Mouse (Mus musculus) liver, embryonic 11.5 days (tissue): ENCODE results near the gene Fam208a. TPM values are rescaled to one million over a fixed set of nuclear protein-coding genes. Genes with fewer than 3 reads are reported as not detected.

ENCODE experiments used
- ATAC-seq: fragments of 200-750 bp; cut with Nextera tagmentation; replicated peaks from 2 replicates; pipeline ENCODE4 v1.8.0; 2017; ENCODE audit warnings: moderate number of reproducible peaks, mild to moderate bottlenecking, moderate TSS enrichment, moderate library complexity; ENCODE audit not compliant: low FRiP score
- DNase-seq: peaks from one replicate; pipeline ENCODE4 v3.0.0-alpha.2; 2017; ENCODE audit warnings: low spot score
- H3K27ac ChIP-seq: fragments of 300-500 bp; sonication (generic); 2 replicates; pipeline ENCODE4 v1.5.1; 2014; ENCODE audit warnings: mild to moderate bottlenecking, low read depth, low read length, control low read depth
- H3K27me3 ChIP-seq: fragments of 300-500 bp; sonication (generic); replicated peaks from 2 replicates; pipeline ENCODE4 v1.6.1; 2014; ENCODE audit warnings: low read length, mixed read lengths; ENCODE audit not compliant: control insufficient read depth, insufficient read depth
- H3K36me3 ChIP-seq: fragments of 300-500 bp; sonication (generic); 2 replicates; pipeline ENCODE4 v1.6.1; 2014; ENCODE audit warnings: mild to moderate bottlenecking, low read length, moderate library complexity, mixed read lengths; ENCODE audit not compliant: control insufficient read depth, insufficient read depth
- H3K4me1 ChIP-seq: fragments of 300-500 bp; sonication (generic); replicated peaks from 2 replicates; pipeline ENCODE4 v1.6.1; 2014; ENCODE audit warnings: low read length, mixed read lengths; ENCODE audit not compliant: control insufficient read depth, insufficient read depth
- H3K4me2 ChIP-seq: fragments of 300-500 bp; sonication (generic); 2 replicates; pipeline ENCODE4 v1.6.1; 2014; ENCODE audit warnings: mild to moderate bottlenecking, control low read depth, moderate library complexity
- H3K4me3 ChIP-seq: fragments of 300-500 bp; sonication (generic); 2 replicates; pipeline ENCODE4 v1.5.1; 2014; ENCODE audit warnings: low read depth, low read length, control low read depth
- H3K9ac ChIP-seq: fragments of 300-500 bp; sonication (generic); 2 replicates; pipeline ENCODE4 v1.6.1; 2014; ENCODE audit warnings: low read depth, low read length, control low read depth
- H3K9me3 ChIP-seq: fragments of 300-500 bp; sonication (generic); 2 replicates; pipeline ENCODE4 v1.6.1; 2016; ENCODE audit warnings: low read length, inconsistent platforms, mixed read lengths; ENCODE audit not compliant: control insufficient read depth
- WGBS: fragments of 180-500 bp; shearing (Covaris S2); extraction: QIAGEN DNeasy Blood & Tissue Kit; methylation state at CpG from one replicate; pipeline ENCODE4 v1.1.7; 2014; 5-methylcytosine and 5-hydroxymethylcytosine counted together
- polyA plus RNA-seq: library from polyadenylated mRNA; unstranded; fragments of >200 nt; fragmentation: Nextera tagmentation; extraction: Ambion mirVana; gene quantifications from 2 replicates; pipeline ENCODE4 v1.2.1, GENCODE M21; 2014

Fam208a gene
- polyA plus RNA-seq, 1 experiment from 2014 or later, result 11.4 TPM

- Histone ChIP-seq H3K27me3 (no peaks in the 10 kb centered on the region), H3K4me2 (no peak overlapping the region), H3K4me1 (no peaks in the 10 kb centered on the region), H3K27ac (no peak overlapping the region), H3K36me3 (no peaks in the 10 kb centered on the region), H3K9me3 (no peaks in the 10 kb centered on the region), H3K9ac (no peak overlapping the region), H3K4me3 (no peak overlapping the region)
- WGBS, result 89% methylated on average over 2 of the region's 2 CpGs
- DNase-seq, result no peak
- no peak for ATAC-seq
Observed at GRCm38 (mm10) chr14:27405947-27406346, 22.7 kb upstream of the Fam208a start.

GRCm38 (mm10) chr14:27408240-27408639, 20.4 kb upstream of the Fam208a start:
- no peak overlapping the region for H3K4me3 ChIP-seq
- no peak overlapping the region for H3K27ac ChIP-seq
- no peak overlapping the region for H3K9ac ChIP-seq
- H3K9me3 ChIP-seq, result no peaks in the 10 kb centered on the region
- no peaks in the 10 kb centered on the region for H3K36me3 ChIP-seq
- H3K4me2 ChIP-seq, result no peak overlapping the region
- 76% methylated on average over 3 of the region's 3 CpGs for WGBS
- no peaks in the 10 kb centered on the region for H3K27me3 ChIP-seq
- DNase-seq (no peak), ATAC-seq (no peak)
- no peaks in the 10 kb centered on the region for H3K4me1 ChIP-seq

GRCm38 (mm10) chr14:27409662-27410061, 19.0 kb upstream of the Fam208a start:
- no peaks in the 10 kb centered on the region for H3K36me3 ChIP-seq
- DNase-seq (no peak), ATAC-seq (no peak)
- H3K4me3 ChIP-seq, result no peak overlapping the region
- no peak overlapping the region for H3K27ac ChIP-seq
- H3K4me1 ChIP-seq, result no peaks in the 10 kb centered on the region
- no peaks in the 10 kb centered on the region for H3K9me3 ChIP-seq
- 36% methylated on average over 3 of the region's 3 CpGs for WGBS
- no peak overlapping the region for H3K9ac ChIP-seq
- H3K4me2 ChIP-seq, result no peak overlapping the region
- H3K27me3 ChIP-seq, result no peaks in the 10 kb centered on the region

- WGBS, result 83% methylated on average over 7 of the region's 7 CpGs
- H3K4me3 ChIP-seq, result no peak overlapping the region
- no peak overlapping the region for H3K4me2 ChIP-seq
- ATAC-seq (no peak), DNase-seq (no peak)
- no peaks in the 10 kb centered on the region for H3K36me3 ChIP-seq
- H3K4me1 ChIP-seq, result no peaks in the 10 kb centered on the region
- H3K9ac ChIP-seq, result no peak overlapping the region
- no peaks in the 10 kb centered on the region for H3K9me3 ChIP-seq
- H3K27ac ChIP-seq, result no peak overlapping the region
- no peaks in the 10 kb centered on the region for H3K27me3 ChIP-seq
Observed at GRCm38 (mm10) chr14:27411492-27411891, 17.1 kb upstream of the Fam208a start.

- no peaks in the 10 kb centered on the region for H3K9me3 ChIP-seq
- H3K4me3 ChIP-seq, result no peak overlapping the region
- no peaks in the 10 kb centered on the region for H3K36me3 ChIP-seq
- H3K4me2 ChIP-seq, result no peak overlapping the region
- H3K4me1 ChIP-seq, result no peaks in the 10 kb centered on the region
- no peak for ATAC-seq
- no peak overlapping the region for H3K9ac ChIP-seq
- WGBS, result 75% methylated on average over 8 of the region's 8 CpGs
- no peaks in the 10 kb centered on the region for H3K27me3 ChIP-seq
- no peak for DNase-seq
- no peak overlapping the region for H3K27ac ChIP-seq
Observed at GRCm38 (mm10) chr14:27412699-27413098, 15.9 kb upstream of the Fam208a start.

- H3K4me1 ChIP-seq, result no peaks in the 10 kb centered on the region
- 31% methylated on average over 4 of the region's 4 CpGs for WGBS
- no peak for ATAC-seq
- H3K9ac ChIP-seq, result no peak overlapping the region
- H3K27me3 ChIP-seq, result no peaks in the 10 kb centered on the region
- H3K9me3 ChIP-seq, result no peaks in the 10 kb centered on the region
- no peaks in the 10 kb centered on the region for H3K36me3 ChIP-seq
- no peak overlapping the region for H3K4me3 ChIP-seq
- H3K4me2 ChIP-seq, result no peak overlapping the region
- no peak overlapping the region for H3K27ac ChIP-seq
- no peak for DNase-seq
Observed at GRCm38 (mm10) chr14:27413961-27414360, 14.7 kb upstream of the Fam208a start.

- Histone ChIP-seq H3K27ac (no peak overlapping the region), H3K36me3 (no peaks in the 10 kb centered on the region), H3K27me3 (no peaks in the 10 kb centered on the region), H3K9ac (no peak overlapping the region), H3K4me2 (no peak overlapping the region), H3K4me3 (no peak overlapping the region), H3K4me1 (no peaks in the 10 kb centered on the region), H3K9me3 (0 out of 2 replicates have a peak, but pooled peaks cover 2% of the 10 kb centered on the region)
- WGBS, result 64% methylated on average over 3 of the region's 3 CpGs
- DNase-seq, result no peak
- no peak for ATAC-seq
Observed at GRCm38 (mm10) chr14:27420816-27421215, 7.8 kb upstream of the Fam208a start.

GRCm38 (mm10) chr14:27422301-27422700, 6.3 kb upstream of the Fam208a start:
- Histone ChIP-seq H3K4me1 (no peaks in the 10 kb centered on the region), H3K9me3 (0 out of 2 replicates have a peak, but pooled peaks cover 2% of the 10 kb centered on the region), H3K36me3 (no peaks in the 10 kb centered on the region), H3K9ac (no peak overlapping the region), H3K27me3 (no peaks in the 10 kb centered on the region), H3K4me3 (no peak overlapping the region), H3K27ac (no peak overlapping the region), H3K4me2 (no peak overlapping the region)
- ATAC-seq, result no peak
- WGBS, result 98% methylated on average over 1 of the region's 1 CpGs
- no peak for DNase-seq

GRCm38 (mm10) chr14:27428973-27429711, 508 bp downstream of the Fam208a start:
- Histone ChIP-seq H3K4me2 (peak overlapping the region; percentile 89), H3K27ac (peak overlapping the region; percentile 97), H3K36me3 (peaks cover 8% of the 10 kb centered on the region), H3K4me3 (peak overlapping the region; percentile 75), H3K4me1 (peaks cover 4% of the 10 kb centered on the region), H3K27me3 (no peaks in the 10 kb centered on the region), H3K9ac (peak overlapping the region; percentile 96), H3K9me3 (peaks cover 13% of the 10 kb centered on the region)
- WGBS, result 1% methylated on average over 67 of the region's 78 CpGs
- ATAC-seq, result peak; percentile 81
- DNase-seq, result peak; percentile 80
